Mouse (Mus musculus): ENCODE measurements at regions not wholly inside any gene's neighbourhood (a gene's known extent, or its start where the extent isn't known, plus 50 kb on each side); places are given as distances from the start of the nearest gene placed in this dataset.

- Histone ChIP-seq H3K4me3 (ENCODE audit: low read depth, low read length) (no peak overlapping the region), H3K27me3 (ENCODE audit: insufficient read depth, low read length) (no peaks in the 10 kb centered on the region), H3K4me2 (no peak overlapping the region), H3K36me3 (ENCODE audit: insufficient read depth) (no peaks in the 10 kb centered on the region), H3K9me3 (ENCODE audit: low read depth, low read length) (no peaks in the 10 kb centered on the region), H3K9ac (no peak overlapping the region), H3K4me1 (ENCODE audit: insufficient read depth) (0 out of 2 replicates have a peak, but pooled peaks cover 6% of the 10 kb centered on the region), H3K27ac (ENCODE audit: low read depth) (no peak overlapping the region)
- TF ChIP-seq CTCF (IDR thresholded peaks at IDR 0.05; ENCODE audit: low read depth), result no peak
- ATAC-seq (ENCODE audit: insufficient read depth) (peak; percentile 17; the same call in 1 of the 2 replicates), DNase-seq (peak; percentile 57)
- WGBS, result 29% methylated on average over 6 of the region's 6 CpGs
Observed at GRCm38 (mm10) chr6:141134176-141134575, 114.9 kb upstream of the Pde3a start.

GRCm38 (mm10) chr6:141136664-141137375 is 112.2 kb upstream of the Pde3a start:
- no peak for ATAC-seq (ENCODE audit: insufficient read depth)
- Histone ChIP-seq H3K36me3 (ENCODE audit: insufficient read depth) (no peaks in the 10 kb centered on the region), H3K4me2 (no peak overlapping the region), H3K27ac (ENCODE audit: low read depth) (no peak overlapping the region), H3K4me1 (ENCODE audit: insufficient read depth) (0 out of 2 replicates have a peak, but pooled peaks cover 6% of the 10 kb centered on the region), H3K4me3 (ENCODE audit: low read depth, low read length) (no peak overlapping the region), H3K27me3 (ENCODE audit: insufficient read depth, low read length) (no peaks in the 10 kb centered on the region), H3K9ac (no peak overlapping the region), H3K9me3 (ENCODE audit: low read depth, low read length) (no peaks in the 10 kb centered on the region)
- DNase-seq, result no peak
- WGBS, result 71% methylated on average over 12 of the region's 12 CpGs
- TF ChIP-seq CTCF (IDR thresholded peaks at IDR 0.05; ENCODE audit: low read depth), result no peak

GRCm38 (mm10) chr6:141141016-141141415 is 108.1 kb upstream of the Pde3a start:
- no peak for ATAC-seq (ENCODE audit: insufficient read depth)
- no peak for DNase-seq
- TF ChIP-seq CTCF (IDR thresholded peaks at IDR 0.05; ENCODE audit: low read depth), result no peak
- Histone ChIP-seq H3K36me3 (ENCODE audit: insufficient read depth) (no peaks in the 10 kb centered on the region), H3K4me1 (ENCODE audit: insufficient read depth) (no peaks in the 10 kb centered on the region; the same call in 1 of the 2 replicates), H3K9ac (no peak overlapping the region), H3K9me3 (ENCODE audit: low read depth, low read length) (no peaks in the 10 kb centered on the region), H3K27ac (ENCODE audit: low read depth) (no peak overlapping the region), H3K4me2 (no peak overlapping the region), H3K27me3 (ENCODE audit: insufficient read depth, low read length) (no peaks in the 10 kb centered on the region), H3K4me3 (ENCODE audit: low read depth, low read length) (no peak overlapping the region)
- 81% methylated on average over 22 of the region's 22 CpGs for WGBS

GRCm38 (mm10) chr6:141148417-141149169 is 100.5 kb upstream of the Pde3a start:
- H3K27ac ChIP-seq (ENCODE audit: low read depth), result no peak overlapping the region
- no peaks in the 10 kb centered on the region for H3K9me3 ChIP-seq (ENCODE audit: low read depth, low read length)
- WGBS, result 77% methylated on average over 5 of the region's 5 CpGs
- no peak overlapping the region for H3K4me2 ChIP-seq
- no peak overlapping the region for H3K4me3 ChIP-seq (ENCODE audit: low read depth, low read length)
- DNase-seq (no peak), ATAC-seq (ENCODE audit: insufficient read depth) (no peak)
- no peak overlapping the region for H3K9ac ChIP-seq
- no peak for TF ChIP-seq CTCF (IDR thresholded peaks at IDR 0.05; ENCODE audit: low read depth)
- H3K4me1 ChIP-seq (ENCODE audit: insufficient read depth), result no peaks in the 10 kb centered on the region; the same call in 1 of the 2 replicates
- no peaks in the 10 kb centered on the region for H3K27me3 ChIP-seq (ENCODE audit: insufficient read depth, low read length)
- H3K36me3 ChIP-seq (ENCODE audit: insufficient read depth), result no peaks in the 10 kb centered on the region

- H3K9me3 ChIP-seq (ENCODE audit: low read depth, low read length), result no peaks in the 10 kb centered on the region
- TF ChIP-seq CTCF (IDR thresholded peaks at IDR 0.05; ENCODE audit: low read depth), result no peak
- H3K27ac ChIP-seq (ENCODE audit: low read depth), result no peak overlapping the region
- 77% methylated on average over 12 of the region's 12 CpGs for WGBS
- no peaks in the 10 kb centered on the region for H3K36me3 ChIP-seq (ENCODE audit: insufficient read depth)
- DNase-seq (no peak), ATAC-seq (ENCODE audit: insufficient read depth) (no peak)
- no peak overlapping the region for H3K4me3 ChIP-seq (ENCODE audit: low read depth, low read length)
- no peaks in the 10 kb centered on the region for H3K27me3 ChIP-seq (ENCODE audit: insufficient read depth, low read length)
- no peak overlapping the region for H3K4me2 ChIP-seq
- no peak overlapping the region for H3K9ac ChIP-seq
- H3K4me1 ChIP-seq (ENCODE audit: insufficient read depth), result no peaks in the 10 kb centered on the region
Observed at GRCm38 (mm10) chr6:141149170-141149917, 99.7 kb upstream of the Pde3a start.

GRCm38 (mm10) chr6:141159326-141159725 is 89.7 kb upstream of the Pde3a start:
- DNase-seq, result no peak

More at GRCm38 (mm10) chr6:141159326-141159725, 89.7 kb upstream of the Pde3a start:
- no peak for TF ChIP-seq CTCF (IDR thresholded peaks at IDR 0.05; ENCODE audit: low read depth)
- H3K4me2 ChIP-seq, result no peak overlapping the region
- no peaks in the 10 kb centered on the region for H3K27me3 ChIP-seq (ENCODE audit: insufficient read depth, low read length)
- H3K9ac ChIP-seq, result no peak overlapping the region
- H3K9me3 ChIP-seq (ENCODE audit: low read depth, low read length), result 0 out of 2 replicates have a peak, but pooled peaks cover 3% of the 10 kb centered on the region
- no peak overlapping the region for H3K27ac ChIP-seq (ENCODE audit: low read depth)
- 63% methylated on average over 5 of the region's 5 CpGs for WGBS
- ATAC-seq (ENCODE audit: insufficient read depth), result no peak
- no peak overlapping the region for H3K4me3 ChIP-seq (ENCODE audit: low read depth, low read length)
- H3K4me1 ChIP-seq (ENCODE audit: insufficient read depth), result no peaks in the 10 kb centered on the region; the same call in 1 of the 2 replicates
- no peaks in the 10 kb centered on the region for H3K36me3 ChIP-seq (ENCODE audit: insufficient read depth)

Measured in lung, embryonic 14.5 days (tissue).